In the genomic region with DNA sequence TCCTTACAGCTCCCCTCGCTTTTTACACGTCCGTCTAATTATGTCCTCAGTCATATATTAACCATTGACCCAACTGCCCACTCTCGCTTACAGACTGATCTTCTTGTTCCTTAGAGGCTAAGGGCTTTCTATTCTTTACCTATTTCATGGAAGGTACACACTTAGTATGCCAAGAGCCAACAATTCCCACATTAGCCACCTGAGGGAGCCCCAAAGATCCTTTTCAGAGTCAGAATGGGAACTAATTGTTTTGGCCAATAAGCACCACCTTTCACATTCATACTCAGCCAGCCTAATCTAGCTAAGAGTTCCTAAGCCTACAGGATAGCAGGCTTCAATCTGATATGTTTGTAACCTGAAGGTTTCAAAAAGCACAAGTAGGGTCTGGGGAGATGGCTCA, we compare ENCODE assay signal across 9 mouse cellular contexts. TPM values are rescaled to one million over a fixed set of nuclear protein-coding genes. Genes with fewer than 3 reads are reported as not detected.
DNase-seq lines count a peak whose midpoint lies in the region; ATAC-seq and TF ChIP-seq lines count a peak whose summit lies in the region.
"Had no signal": no experiment of that assay in that cellular context is flagged by ENCODE, and none has a peak within 500 bp of the region (broad histone marks: within the 10 kb centered on the region; RNA-seq: fewer than 3 reads in every experiment).

No protein-coding gene starts in this region.

- 86% methylated on average over 4 of the region's 4 CpGs for WGBS in lung, embryonic 14.5 days
- 83% methylated on average over 4 of the region's 4 CpGs for WGBS in neural tube, embryonic 15.5 days
- 80% methylated on average over 4 of the region's 4 CpGs for WGBS in forebrain, embryonic 10.5 days

- peak; percentile 9 for TF ChIP-seq RAD21 in MEL (IDR thresholded peaks at IDR 0.05; ENCODE audit: low read depth, low read length)

- intact Hi-C loops in left cerebral cortex, postnatal 25 days (cut with DNase I), result no loop called here

- no peaks in the 10 kb centered on the region for H3K4me1 ChIP-seq in MEL (ENCODE audit: control insufficient read depth in 1 of 2, insufficient read depth in 2 of 2, low read length in 2 of 2)
- no peaks in the 10 kb centered on the region for H3K4me1 ChIP-seq in lung, embryonic 14.5 days (ENCODE audit: insufficient read depth)
- H3K4me1 ChIP-seq in neural tube, embryonic 15.5 days, result no peaks in the 10 kb centered on the region
- H3K4me1 ChIP-seq in forebrain, embryonic 10.5 days, result no peaks in the 10 kb centered on the region
- H3K4me1 ChIP-seq: limb, embryonic 13.5 days had no signal

- H3K4me2 ChIP-seq in lung, embryonic 14.5 days, result no peak overlapping the region
- H3K4me2 ChIP-seq in neural tube, embryonic 15.5 days, result no peak overlapping the region
- H3K4me2 ChIP-seq: limb, embryonic 13.5 days had no signal

- H3K27ac ChIP-seq in MEL (ENCODE audit: control insufficient read depth, low read depth, low read length), result no peak overlapping the region
- H3K27ac ChIP-seq in lung, embryonic 14.5 days (ENCODE audit: low read depth), result no peak overlapping the region
- H3K27ac ChIP-seq in neural tube, embryonic 15.5 days (replicated peaks), result no peak overlapping the region
- H3K27ac ChIP-seq in forebrain, embryonic 10.5 days, result no peak overlapping the region
- H3K27ac ChIP-seq: limb, embryonic 13.5 days had no signal

- H3K79me2 ChIP-seq in MEL (ENCODE audit: control insufficient read depth, insufficient read depth, low read length, poor library complexity), result no peaks in the 10 kb centered on the region

- no peaks in the 10 kb centered on the region for H3K9me3 ChIP-seq in MEL (replicated peaks; ENCODE audit: insufficient read depth, low read length)
- no peaks in the 10 kb centered on the region for H3K9me3 ChIP-seq in lung, embryonic 14.5 days (ENCODE audit: low read depth, low read length)
- no peaks in the 10 kb centered on the region for H3K9me3 ChIP-seq in neural tube, embryonic 15.5 days (replicated peaks)
- H3K9me3 ChIP-seq in forebrain, embryonic 10.5 days, result no peaks in the 10 kb centered on the region
- H3K9me3 ChIP-seq: limb, embryonic 13.5 days had no signal

- no peak overlapping the region for H3K9ac ChIP-seq in MEL (ENCODE audit: control insufficient read depth, low read depth, low read length, poor library complexity, severe bottlenecking)
- no peak overlapping the region for H3K9ac ChIP-seq in lung, embryonic 14.5 days
- no peak overlapping the region for H3K9ac ChIP-seq in neural tube, embryonic 15.5 days (replicated peaks)
- H3K9ac ChIP-seq: limb, embryonic 13.5 days had no signal

- no peak for TF ChIP-seq POLR2A in MEL (IDR thresholded peaks at IDR 0.05; ENCODE audit: control insufficient read depth in 1 of 2, insufficient read depth in 1 of 2, low read depth in 1 of 2, low read length in 2 of 2, poor library complexity in 1 of 2)

- H3K27me3 ChIP-seq in MEL (ENCODE audit: control insufficient read depth in 1 of 2, insufficient read depth in 2 of 2, low read length in 2 of 2), result no peaks in the 10 kb centered on the region
- no peaks in the 10 kb centered on the region for H3K27me3 ChIP-seq in lung, embryonic 14.5 days (ENCODE audit: insufficient read depth, low read length)
- no peaks in the 10 kb centered on the region for H3K27me3 ChIP-seq in neural tube, embryonic 15.5 days (replicated peaks)
- H3K27me3 ChIP-seq in forebrain, embryonic 10.5 days (ENCODE audit: poor library complexity, severe bottlenecking), result no peaks in the 10 kb centered on the region
- H3K27me3 ChIP-seq: limb, embryonic 13.5 days had no signal

- peak; percentile 2 for DNase-seq in embryo, embryonic 10.5 days (ENCODE audit: low spot score)
- DNase-seq in embryo, embryonic 9.5 days (ENCODE audit: extremely low spot score), result no peak
- DNase-seq in left cerebral cortex, postnatal 25 days (ENCODE audit: low spot score in 2 of 2), result peak; percentile 18 to 24
- no peak for DNase-seq in left cerebral cortex, adult 11 months (ENCODE audit: low spot score)
- peak; percentile 34 for DNase-seq in MEL (ENCODE audit: low read depth, low spot score)
- peak; percentile 6 for DNase-seq in lung, embryonic 14.5 days
- no peak for DNase-seq in forebrain, embryonic 10.5 days (ENCODE audit: extremely low spot score, low spot score)

- TF ChIP-seq CTCF in MEL (IDR thresholded peaks at IDR 0.05 in 2 of 3, conservative IDR thresholded peaks at IDR 0.05 in 1 of 3; ENCODE audit: control insufficient read depth in 1 of 3, insufficient read depth in 1 of 3, low read depth in 2 of 3, low read length in 3 of 3, poor library complexity in 1 of 3, severe bottlenecking in 1 of 3), result peak in 2 of 3 experiments; percentile 36 to 37; a peak in 4 of 6 replicates
- TF ChIP-seq CTCF in lung, embryonic 14.5 days (IDR thresholded peaks at IDR 0.05; ENCODE audit: low read depth), result peak; percentile 25; the same call in 1 of the 2 replicates

- H3K36me3 ChIP-seq in MEL (ENCODE audit: control insufficient read depth in 1 of 2, insufficient read depth in 2 of 2, low read length in 2 of 2), result no peaks in the 10 kb centered on the region
- peaks cover 11% of the 10 kb centered on the region; the same call in 1 of the 2 replicates for H3K36me3 ChIP-seq in lung, embryonic 14.5 days (ENCODE audit: insufficient read depth)
- H3K36me3 ChIP-seq in neural tube, embryonic 15.5 days, result peaks cover 13% of the 10 kb centered on the region; the same call in 1 of the 2 replicates
- H3K36me3 ChIP-seq in forebrain, embryonic 10.5 days (replicated peaks), result peaks cover 60% of the 10 kb centered on the region
- H3K36me3 ChIP-seq: limb, embryonic 13.5 days had no signal

- TF ChIP-seq EP300 in MEL (IDR thresholded peaks at IDR 0.05; ENCODE audit: low read depth in 1 of 2, low read length in 2 of 2), result no peak

- no peak for ATAC-seq in lung, embryonic 14.5 days (ENCODE audit: insufficient read depth)
- no peak for ATAC-seq in neural tube, embryonic 15.5 days (ENCODE audit: low FRiP score)

- H3K4me3 ChIP-seq in MEL (ENCODE audit: control insufficient read depth in 1 of 2, insufficient read depth in 1 of 2, low read depth in 2 of 2, low read length in 2 of 2), result no peak overlapping the region
- no peak overlapping the region for H3K4me3 ChIP-seq in lung, embryonic 14.5 days (ENCODE audit: low read depth, low read length)
- H3K4me3 ChIP-seq in neural tube, embryonic 15.5 days (replicated peaks), result no peak overlapping the region
- no peak overlapping the region for H3K4me3 ChIP-seq in forebrain, embryonic 10.5 days
- H3K4me3 ChIP-seq: limb, embryonic 13.5 days had no signal

TF ChIP-seq in MEL, 35 proteins besides CTCF, POLR2A, EP300 and RAD21:
- no peak for TF ChIP-seq POLR2AphosphoS5 (IDR thresholded peaks at IDR 0.05; ENCODE audit: borderline replicate concordance, low read depth, low read length)
- no peak for TF ChIP-seq ELF1 (IDR thresholded peaks at IDR 0.05; ENCODE audit: low read depth, low read length)
- TF ChIP-seq GABPA (IDR thresholded peaks at IDR 0.05; ENCODE audit: low read depth, low read length), result no peak
- TF ChIP-seq MAX (IDR thresholded peaks at IDR 0.05; ENCODE audit: low read length), result no peak
- TF ChIP-seq CHD1 (IDR thresholded peaks at IDR 0.05; ENCODE audit: low read depth, low read length), result no peak
- no peak for TF ChIP-seq TBP (IDR thresholded peaks at IDR 0.05; ENCODE audit: low read depth, low read length)
- TF ChIP-seq JUND (IDR thresholded peaks at IDR 0.05; ENCODE audit: low read depth, low read length), result no peak
- no peak for TF ChIP-seq MXI1 (IDR thresholded peaks at IDR 0.05; ENCODE audit: low read depth, low read length)
- TF ChIP-seq E2F4 (IDR thresholded peaks at IDR 0.05; ENCODE audit: borderline replicate concordance, low read depth, low read length), result no peak
- no peak for TF ChIP-seq TCF12 (IDR thresholded peaks at IDR 0.05; ENCODE audit: low read depth, low read length)
- no peak for TF ChIP-seq ZKSCAN1 (IDR thresholded peaks at IDR 0.05; ENCODE audit: low read depth, low read length)
- no peak for TF ChIP-seq MYC (IDR thresholded peaks at IDR 0.05; ENCODE audit: low read depth, low read length)
- no peak for TF ChIP-seq MAZ (IDR thresholded peaks at IDR 0.05; ENCODE audit: low read depth, low read length)
- no peak for TF ChIP-seq HCFC1 (IDR thresholded peaks at IDR 0.05; ENCODE audit: low read depth, low read length)
- no peak for TF ChIP-seq MYB (IDR thresholded peaks at IDR 0.05; ENCODE audit: low read depth, low read length)

RNA-seq across cellular contexts. Expression of a gene that starts 26.7 kb away (rescaled TPM):
- total RNA-seq in left cerebral cortex, postnatal 25 days (2021), result under 1 TPM; 0.34 to 0.55 TPM
- total RNA-seq in MEL (2012; rRNA removed), result not detected in 2 replicates
- under 1 TPM in 1 of 2 experiments, not detected in 1; 0.14 TPM for polyA plus RNA-seq in MEL (2012; ENCODE audit: insufficient read depth in 1 of 2, insufficient read length in 2 of 2, low read depth in 1 of 2, low replicate concordance in 2 of 2, missing spikeins in 1 of 2)
- polyA plus RNA-seq in lung, embryonic 14.5 days (2014; fragmentation: Nextera tagmentation; extraction: Ambion mirVana), result 6.5 and 8.0 TPM in 2 replicates
- 1.1 and 1.4 TPM in 2 replicates for polyA plus RNA-seq in neural tube, embryonic 15.5 days (2015; fragmentation: Nextera tagmentation; extraction: Ambion mirVana)
- polyA plus RNA-seq in forebrain, embryonic 10.5 days (2016; fragmentation: Nextera tagmentation; extraction: Ambion mirVana), result 3.9 and 4.2 TPM in 2 replicates

RNA-seq across cellular contexts. Expression of a gene that starts 42.1 kb away (rescaled TPM):
- total RNA-seq in left cerebral cortex, postnatal 25 days (2021), result 10 to 100 TPM; 23.0 to 25.8 TPM
- total RNA-seq in MEL (2012; rRNA removed), result 17.9 and 19.4 TPM in 2 replicates
- 10 to 100 TPM in 1 of 2 experiments, not detected in 1; 23.1 TPM for polyA plus RNA-seq in MEL (2012; ENCODE audit: insufficient read depth in 1 of 2, insufficient read length in 2 of 2, low read depth in 1 of 2, low replicate concordance in 2 of 2, missing spikeins in 1 of 2)
- polyA plus RNA-seq in lung, embryonic 14.5 days (2014; fragmentation: Nextera tagmentation; extraction: Ambion mirVana), result 22.5 and 23.3 TPM in 2 replicates
- 45.3 and 50.8 TPM in 2 replicates for polyA plus RNA-seq in neural tube, embryonic 15.5 days (2015; fragmentation: Nextera tagmentation; extraction: Ambion mirVana)
- 39.3 and 40.2 TPM in 2 replicates for polyA plus RNA-seq in forebrain, embryonic 10.5 days (2016; fragmentation: Nextera tagmentation; extraction: Ambion mirVana)

RNA-seq across cellular contexts. Expression of a gene that starts 42.2 kb away (rescaled TPM):
- 10 to 100 TPM; 51.5 to 52.6 TPM for total RNA-seq in left cerebral cortex, postnatal 25 days (2021)
- 30.4 and 33.5 TPM in 2 replicates for total RNA-seq in MEL (2012; rRNA removed)
- polyA plus RNA-seq in MEL (2012; ENCODE audit: insufficient read depth in 1 of 2, insufficient read length in 2 of 2, low read depth in 1 of 2, low replicate concordance in 2 of 2, missing spikeins in 1 of 2), result 10 to 100 TPM in 1 of 2 experiments, not detected in 1; 35.3 TPM
- 83.1 and 86.4 TPM in 2 replicates for polyA plus RNA-seq in lung, embryonic 14.5 days (2014; fragmentation: Nextera tagmentation; extraction: Ambion mirVana)
- polyA plus RNA-seq in neural tube, embryonic 15.5 days (2015; fragmentation: Nextera tagmentation; extraction: Ambion mirVana), result 62.8 and 65.6 TPM in 2 replicates
- 97.2 and 98.9 TPM in 2 replicates for polyA plus RNA-seq in forebrain, embryonic 10.5 days (2016; fragmentation: Nextera tagmentation; extraction: Ambion mirVana)

Comparison
In these comparisons a context has a peak if more than half of its experiments do, and no peak if none do; other contexts are left out.
1. DNase-seq: peak in embryo, embryonic 10.5 days (single experiment), left cerebral cortex, postnatal 25 days (2 of 2), MEL (single experiment) and lung, embryonic 14.5 days (single experiment); none in embryo, embryonic 9.5 days (single experiment), left cerebral cortex, adult 11 months (single experiment) and forebrain, embryonic 10.5 days (single experiment).